Mouse (Mus musculus): ENCODE data around the gene Prss29.

DNA sequence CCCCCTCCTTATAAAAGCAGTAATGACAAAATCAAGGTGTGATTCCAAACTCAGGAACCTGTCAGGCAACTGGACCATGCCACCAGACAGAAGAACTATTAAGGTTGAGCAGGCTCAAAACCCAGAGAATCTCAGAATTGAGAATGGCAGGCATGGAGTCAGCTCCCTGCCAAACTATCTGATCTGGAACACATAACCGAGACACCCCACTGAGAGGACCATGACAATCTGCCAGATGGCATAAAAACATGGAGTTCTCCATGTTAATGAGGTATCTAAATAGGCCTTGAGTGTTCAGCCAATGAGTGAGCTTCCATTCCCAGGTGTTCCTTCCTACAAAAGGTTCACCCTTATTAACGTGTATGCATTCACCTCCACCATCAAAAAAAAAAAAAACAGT lies 42.8 kb downstream of the Prss29 start:
- TF ChIP-seq CTCF (IDR thresholded peaks at IDR 0.05) (no peak), EP300 (IDR thresholded peaks at IDR 0.05) (no peak)
